Mouse (Mus musculus) heart, embryonic 12.5 days (tissue): ENCODE results near the gene Ppa1. TPM values are rescaled to one million over a fixed set of nuclear protein-coding genes. Genes with fewer than 3 reads are reported as not detected.

ENCODE experiments used
- ATAC-seq: fragments of 200-750 bp; cut with Nextera tagmentation; 2 replicates; pipeline ENCODE4 v1.8.0; 2017; ENCODE audit warnings: moderate TSS enrichment, moderate library complexity; ENCODE audit not compliant: insufficient number of reproducible peaks, low FRiP score
- H3K27ac ChIP-seq: fragments of 300-500 bp; sonication (generic); 2 replicates; pipeline ENCODE4 v1.5.1; 2016; ENCODE audit warnings: mild to moderate bottlenecking, moderate library complexity; ENCODE audit not compliant: poor library complexity, severe bottlenecking
- H3K27me3 ChIP-seq: fragments of 300-500 bp; sonication (generic); replicated peaks from 2 replicates; pipeline ENCODE4 v1.6.1; 2016; ENCODE audit warnings: mild to moderate bottlenecking, moderate library complexity
- H3K36me3 ChIP-seq: fragments of 300-500 bp; sonication (generic); 2 replicates; pipeline ENCODE4 v1.6.1; 2016; ENCODE audit warnings: mild to moderate bottlenecking, moderate library complexity
- H3K4me1 ChIP-seq: fragments of 300-500 bp; sonication (generic); replicated peaks from 2 replicates; pipeline ENCODE4 v1.6.1; 2016; ENCODE audit warnings: mild to moderate bottlenecking
- H3K4me2 ChIP-seq: fragments of 300-500 bp; sonication (generic); 2 replicates; pipeline ENCODE4 v1.6.1; 2016; ENCODE audit warnings: mild to moderate bottlenecking, moderate library complexity
- H3K4me3 ChIP-seq: fragments of 300-500 bp; sonication (generic); 2 replicates; pipeline ENCODE4 v1.5.1; 2016; ENCODE audit warnings: mild to moderate bottlenecking
- H3K9ac ChIP-seq: fragments of 300-500 bp; sonication (generic); 2 replicates; pipeline ENCODE4 v1.6.1; 2016; ENCODE audit warnings: mild to moderate bottlenecking, moderate library complexity
- H3K9me3 ChIP-seq: fragments of 300-500 bp; sonication (generic); replicated peaks from 2 replicates; pipeline ENCODE4 v1.6.1; 2016; ENCODE audit warnings: mild to moderate bottlenecking, moderate library complexity
- WGBS: fragments of 180-500 bp; shearing (Covaris S2); methylation state at CpG from one replicate; pipeline ENCODE4 v1.1.7; 2016; 5-methylcytosine and 5-hydroxymethylcytosine counted together
- polyA plus RNA-seq: library from polyadenylated mRNA; unstranded; fragments of >200 nt; fragmentation: Nextera tagmentation; extraction: Ambion mirVana; gene quantifications from 2 replicates; pipeline ENCODE4 v1.2.1, GENCODE M21; 2016

Gene Ppa1
- polyA plus RNA-seq, 1 experiment from 2014 or later = 130 TPM

- peaks cover 21% of the 10 kb centered on the region for H3K4me1 ChIP-seq
- H3K36me3 ChIP-seq = peaks cover 52% of the 10 kb centered on the region
- no peak for ATAC-seq
- no peaks in the 10 kb centered on the region for H3K9me3 ChIP-seq
- H3K9ac ChIP-seq = peak overlapping the region; percentile 94
- no peaks in the 10 kb centered on the region for H3K27me3 ChIP-seq
- peak overlapping the region; percentile 97 for H3K4me3 ChIP-seq
- 93% methylated on average over 2 of the region's 2 CpGs for WGBS
- peak overlapping the region; percentile 100 for H3K4me2 ChIP-seq
- H3K27ac ChIP-seq = no peak overlapping the region
These were observed 48.7 kb downstream of the Ppa1 start for GRCm38 (mm10) chr10:61697028-61697427.

GRCm38 (mm10) chr10:61704663-61705062 lies 56.3 kb downstream of the Ppa1 start:
- Histone ChIP-seq H3K9ac (no peak overlapping the region), H3K27me3 (no peaks in the 10 kb centered on the region), H3K4me2 (no peak overlapping the region), H3K4me1 (peaks cover 6% of the 10 kb centered on the region), H3K36me3 (peaks cover 41% of the 10 kb centered on the region), H3K27ac (no peak overlapping the region), H3K9me3 (no peaks in the 10 kb centered on the region), H3K4me3 (no peak overlapping the region)
- ATAC-seq = no peak
- WGBS = 84% methylated on average over 4 of the region's 4 CpGs

- no peak overlapping the region for H3K27ac ChIP-seq
- no peak overlapping the region for H3K4me3 ChIP-seq
- H3K9ac ChIP-seq = no peak overlapping the region
- peaks cover 6% of the 10 kb centered on the region for H3K4me1 ChIP-seq
- peaks cover 29% of the 10 kb centered on the region for H3K36me3 ChIP-seq
- H3K4me2 ChIP-seq = no peak overlapping the region
- H3K9me3 ChIP-seq = no peaks in the 10 kb centered on the region
- 77% methylated on average over 6 of the region's 6 CpGs for WGBS
- no peak for ATAC-seq
- peaks cover 7% of the 10 kb centered on the region; the same call in 1 of the 2 replicates for H3K27me3 ChIP-seq
These were observed 58.3 kb downstream of the Ppa1 start for GRCm38 (mm10) chr10:61706412-61707375.

GRCm38 (mm10) chr10:61713601-61714000 lies 65.2 kb downstream of the Ppa1 start:
- Histone ChIP-seq H3K9ac (no peak overlapping the region), H3K4me3 (no peak overlapping the region), H3K4me1 (peaks cover 18% of the 10 kb centered on the region), H3K9me3 (no peaks in the 10 kb centered on the region), H3K27ac (no peak overlapping the region), H3K36me3 (no peaks in the 10 kb centered on the region), H3K4me2 (no peak overlapping the region), H3K27me3 (peaks cover 7% of the 10 kb centered on the region; the same call in 1 of the 2 replicates)
- ATAC-seq = no peak
- WGBS = 75% methylated on average over 3 of the region's 3 CpGs

GRCm38 (mm10) chr10:61714146-61714545 lies 65.8 kb downstream of the Ppa1 start:
- Histone ChIP-seq H3K4me3 (no peak overlapping the region), H3K4me1 (peaks cover 18% of the 10 kb centered on the region), H3K27me3 (peaks cover 7% of the 10 kb centered on the region; the same call in 1 of the 2 replicates), H3K9me3 (no peaks in the 10 kb centered on the region), H3K9ac (no peak overlapping the region), H3K36me3 (no peaks in the 10 kb centered on the region), H3K27ac (no peak overlapping the region), H3K4me2 (no peak overlapping the region)
- ATAC-seq = no peak
- 87% methylated on average over 4 of the region's 4 CpGs for WGBS

GRCm38 (mm10) chr10:61714771-61715461 lies 66.6 kb downstream of the Ppa1 start, which contains the start of gene Aifm2:
TSS of gene Aifm2 (plus strand) at chr10:61715263.
- no peaks in the 10 kb centered on the region for H3K36me3 ChIP-seq
- peak; percentile 93 for ATAC-seq
- H3K9me3 ChIP-seq = no peaks in the 10 kb centered on the region
- peak within 1 kb of the TSS; percentile 84 for H3K9ac ChIP-seq
- H3K4me2 ChIP-seq = peak within 1 kb of the TSS; percentile 95
- H3K4me3 ChIP-seq = peak within 1 kb of the TSS; percentile 88
- 13% methylated on average over 31 of the region's 36 CpGs for WGBS
- peak within 1 kb of the TSS; percentile 46 for H3K27ac ChIP-seq
- peaks cover 18% of the 10 kb centered on the region for H3K4me1 ChIP-seq
- H3K27me3 ChIP-seq = peaks cover 7% of the 10 kb centered on the region; the same call in 1 of the 2 replicates

- Histone ChIP-seq H3K4me2 (peak overlapping the region; percentile 95), H3K4me3 (peak overlapping the region; percentile 88), H3K9me3 (no peaks in the 10 kb centered on the region), H3K27ac (no peak overlapping the region), H3K27me3 (peaks cover 6% of the 10 kb centered on the region; the same call in 1 of the 2 replicates), H3K36me3 (no peaks in the 10 kb centered on the region), H3K9ac (peak overlapping the region; percentile 84), H3K4me1 (peaks cover 18% of the 10 kb centered on the region)
- ATAC-seq = peak; percentile 70; the same call in 1 of the 2 replicates
- WGBS = 2% methylated on average over 11 of the region's 11 CpGs
These were observed 67.1 kb downstream of the Ppa1 start for GRCm38 (mm10) chr10:61715462-61715837.

- 0 out of 2 replicates have a peak, but pooled peaks have one; percentile 19 for ATAC-seq
- WGBS = 71% methylated on average over 7 of the region's 7 CpGs
- no peaks in the 10 kb centered on the region for H3K9me3 ChIP-seq
- H3K27ac ChIP-seq = no peak overlapping the region; the same call in 1 of the 2 replicates
- H3K36me3 ChIP-seq = no peaks in the 10 kb centered on the region
- H3K9ac ChIP-seq = peak overlapping the region; percentile 84
- H3K4me1 ChIP-seq = peaks cover 18% of the 10 kb centered on the region
- H3K4me2 ChIP-seq = peak overlapping the region; percentile 95
- H3K4me3 ChIP-seq = peak overlapping the region; percentile 88
- no peaks in the 10 kb centered on the region for H3K27me3 ChIP-seq
These were observed 67.9 kb downstream of the Ppa1 start for GRCm38 (mm10) chr10:61715996-61716864.

- Histone ChIP-seq H3K9me3 (no peaks in the 10 kb centered on the region), H3K36me3 (no peaks in the 10 kb centered on the region), H3K9ac (no peak overlapping the region), H3K27ac (no peak overlapping the region), H3K4me1 (peaks cover 18% of the 10 kb centered on the region), H3K27me3 (no peaks in the 10 kb centered on the region), H3K4me2 (no peak overlapping the region), H3K4me3 (no peak overlapping the region)
- WGBS = 88% methylated on average over 12 of the region's 12 CpGs
- ATAC-seq = no peak
These were observed 69.3 kb downstream of the Ppa1 start for GRCm38 (mm10) chr10:61717406-61718296.

- Histone ChIP-seq H3K27ac (no peak overlapping the region), H3K9me3 (no peaks in the 10 kb centered on the region), H3K36me3 (no peaks in the 10 kb centered on the region), H3K27me3 (no peaks in the 10 kb centered on the region), H3K9ac (no peak overlapping the region), H3K4me3 (no peak overlapping the region), H3K4me2 (no peak overlapping the region), H3K4me1 (peaks cover 19% of the 10 kb centered on the region)
- 85% methylated on average over 7 of the region's 7 CpGs for WGBS
- no peak for ATAC-seq
These were observed 72.0 kb downstream of the Ppa1 start for GRCm38 (mm10) chr10:61720331-61720730.
